Mouse (Mus musculus) layer of hippocampus, adult 9-11 months (tissue): ENCODE measurements around the gene Utrn.

ENCODE experiments used
- DNase-seq: peaks from one replicate; pipeline ENCODE4 v3.0.0; 2022

The Utrn gene

DNA sequence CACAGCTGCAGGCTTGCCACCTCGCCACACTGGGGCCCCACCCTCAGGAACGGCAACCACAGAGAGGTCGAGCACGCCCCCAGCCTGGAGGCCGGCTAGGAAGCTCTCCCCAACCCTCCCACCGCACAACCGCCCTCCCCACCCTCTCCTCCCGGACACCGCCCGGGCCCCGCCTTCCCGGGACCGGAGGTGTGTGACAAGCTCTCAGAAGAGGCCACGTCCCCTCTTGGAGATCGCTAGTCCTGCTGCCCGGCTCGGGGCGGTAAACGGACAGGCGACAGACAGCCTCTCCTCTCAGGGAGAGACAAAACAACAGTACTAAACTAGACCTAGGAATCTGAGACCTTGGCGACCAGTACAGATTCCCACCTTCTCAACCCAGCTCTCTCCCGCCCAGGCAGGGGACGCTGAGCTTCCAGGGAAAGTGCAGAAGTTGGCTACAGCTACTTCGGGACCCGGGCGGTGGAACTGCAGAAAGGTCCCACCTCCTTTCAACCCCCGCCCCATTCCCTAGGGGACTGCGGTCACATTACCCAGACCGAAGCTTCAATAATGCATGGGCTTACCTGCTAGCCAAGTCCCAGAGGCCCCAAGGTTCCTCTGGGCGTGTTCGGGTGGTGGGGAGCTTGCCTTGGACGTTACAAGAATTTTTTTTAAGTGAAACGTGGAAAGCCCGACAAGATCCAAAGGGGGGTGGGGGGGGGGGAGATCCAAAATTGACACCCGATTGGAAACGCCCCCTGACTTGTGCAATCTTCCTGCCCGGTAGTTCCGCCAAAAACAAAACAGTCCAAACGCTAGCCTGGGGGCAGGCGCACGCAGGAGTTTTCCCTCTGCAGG, 756 bp downstream of the Utrn start:
- no peak for DNase-seq

DNA sequence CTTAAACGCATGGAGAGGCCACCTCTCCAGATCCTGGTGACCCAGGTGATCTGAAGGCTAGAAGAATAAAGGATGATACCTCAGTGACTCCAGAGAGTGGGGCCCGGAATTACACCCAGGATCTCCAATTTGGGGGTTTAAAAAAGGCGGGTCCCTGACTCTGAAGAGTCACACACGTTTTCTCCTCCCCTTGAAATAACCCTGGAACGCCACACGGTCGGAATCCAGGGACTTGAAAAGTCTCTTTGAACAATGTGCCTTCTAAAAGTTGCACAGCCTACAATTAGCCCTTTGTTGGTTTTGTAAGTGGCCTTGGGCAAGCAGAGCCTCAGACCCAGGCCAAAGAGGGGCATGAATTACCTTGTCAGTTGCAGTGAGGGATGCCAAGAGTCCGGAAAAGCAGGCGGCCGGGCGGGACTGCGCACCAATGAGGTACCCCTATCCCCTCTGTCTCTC, 1.4 kb downstream of the Utrn start:
- DNase-seq: no peak

DNA sequence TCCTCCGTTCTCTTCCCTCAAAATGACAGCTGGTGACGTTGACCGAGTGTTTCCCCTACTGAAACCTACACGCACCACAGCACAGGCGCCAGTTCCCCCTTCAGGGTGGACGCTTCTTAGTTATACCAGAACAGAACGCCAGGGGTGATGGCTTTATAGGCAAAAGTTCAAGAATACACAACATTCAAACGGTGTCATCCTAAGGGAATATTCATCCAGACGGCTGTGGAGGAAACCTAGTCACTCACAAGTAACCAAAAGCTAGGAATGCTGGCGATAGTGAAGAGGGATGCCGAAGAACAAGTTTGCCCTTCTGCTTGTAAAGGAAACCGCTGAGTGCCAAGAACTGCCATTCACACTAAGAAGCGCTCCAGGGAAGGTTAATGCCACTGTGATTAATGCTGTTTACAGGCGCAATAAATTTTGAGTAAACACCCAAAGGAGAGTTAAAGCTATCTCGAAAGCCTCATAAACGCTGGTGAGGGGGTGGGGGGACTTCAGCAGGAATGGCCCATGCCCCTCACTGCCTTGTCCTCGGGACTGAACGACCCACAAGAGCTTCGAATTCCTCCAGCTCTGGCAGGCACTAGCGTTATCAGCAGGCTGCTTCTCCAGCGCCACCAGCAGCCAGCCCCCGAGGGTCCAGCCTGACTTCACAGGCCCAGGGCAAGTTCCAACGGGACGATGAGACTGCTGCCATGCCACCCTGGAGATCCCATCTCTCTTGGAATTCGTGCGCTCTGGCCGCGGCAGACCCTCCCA, 2.0 kb downstream of the Utrn start:
- DNase-seq: no peak

DNA sequence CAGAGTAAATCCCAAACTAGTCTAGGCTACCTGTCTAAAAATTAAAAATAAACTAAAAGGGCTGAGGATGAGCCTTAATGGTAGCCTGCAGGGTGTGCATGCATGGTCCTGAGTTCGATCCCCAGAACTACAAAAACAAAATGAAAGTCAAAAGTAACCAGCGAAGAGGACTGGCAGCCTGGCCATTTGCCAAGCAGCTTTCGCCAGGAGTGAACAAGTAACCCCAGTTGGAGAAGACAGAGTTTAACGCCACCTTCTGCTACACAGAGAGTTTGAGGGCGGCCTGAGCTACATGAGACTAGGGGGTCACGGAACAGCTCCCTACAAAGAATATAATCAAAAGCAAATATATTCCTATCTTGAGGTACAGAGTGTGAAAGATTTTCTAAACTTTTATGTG, 4.0 kb downstream of the Utrn start:
- DNase-seq: no peak

DNA sequence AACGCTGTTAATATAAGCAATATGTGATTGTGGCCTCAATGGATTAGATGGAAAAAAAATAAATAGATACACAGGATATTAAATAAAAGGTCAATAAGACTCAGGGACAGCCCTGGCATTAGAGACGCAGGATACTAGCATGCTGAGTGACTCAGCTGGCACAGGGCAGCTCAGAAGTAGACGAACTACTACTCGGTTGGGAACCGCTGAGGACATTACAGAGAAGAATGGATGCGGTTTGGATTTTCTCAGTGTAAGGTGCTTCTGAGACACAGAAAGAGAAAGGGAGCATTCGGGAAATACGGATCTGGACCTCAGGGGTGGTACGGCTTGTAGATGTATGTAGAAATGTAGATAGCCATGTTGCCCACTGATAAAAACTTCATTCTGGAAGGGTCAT, 5.6 kb downstream of the Utrn start:
- no peak for DNase-seq

DNA sequence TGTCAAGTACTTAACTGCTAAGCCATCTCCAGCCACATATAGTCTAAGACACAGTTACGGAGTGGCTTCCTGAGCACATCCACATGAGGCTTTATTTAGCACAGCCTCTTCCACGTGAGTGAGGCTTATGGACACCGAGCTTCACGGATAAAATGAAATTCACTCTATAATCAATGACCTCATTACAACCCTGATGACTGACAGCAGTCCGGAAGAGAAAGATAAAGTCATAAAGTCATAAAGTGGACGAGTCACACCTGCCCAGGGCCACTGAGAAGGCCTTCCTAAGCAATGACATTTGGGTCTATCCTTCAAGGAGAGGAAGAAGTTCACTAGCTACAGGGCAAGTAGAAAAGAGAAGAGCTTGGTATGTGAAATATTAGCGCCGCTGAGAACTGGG, 7.1 kb downstream of the Utrn start:
- no peak for DNase-seq

DNA sequence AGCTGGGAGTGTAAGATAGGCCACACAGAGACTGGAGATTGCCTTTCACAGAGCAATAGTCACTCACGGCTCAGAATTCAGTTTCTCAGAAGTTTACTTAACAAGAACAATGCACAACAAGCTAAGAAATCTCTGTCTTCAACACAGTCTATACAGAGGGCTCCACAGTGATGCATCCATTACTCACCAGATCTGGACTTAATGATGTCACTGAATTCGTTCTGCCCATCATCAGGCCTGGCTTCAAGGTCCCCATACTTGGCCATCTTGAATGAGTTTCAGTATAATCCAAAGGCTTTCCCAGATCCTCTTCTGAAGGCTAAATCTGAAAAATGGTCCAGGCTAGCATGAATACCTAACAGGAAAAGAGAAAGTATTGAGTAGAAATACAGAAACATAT, 7.8 kb downstream of the Utrn start:
- DNase-seq: no peak

DNA sequence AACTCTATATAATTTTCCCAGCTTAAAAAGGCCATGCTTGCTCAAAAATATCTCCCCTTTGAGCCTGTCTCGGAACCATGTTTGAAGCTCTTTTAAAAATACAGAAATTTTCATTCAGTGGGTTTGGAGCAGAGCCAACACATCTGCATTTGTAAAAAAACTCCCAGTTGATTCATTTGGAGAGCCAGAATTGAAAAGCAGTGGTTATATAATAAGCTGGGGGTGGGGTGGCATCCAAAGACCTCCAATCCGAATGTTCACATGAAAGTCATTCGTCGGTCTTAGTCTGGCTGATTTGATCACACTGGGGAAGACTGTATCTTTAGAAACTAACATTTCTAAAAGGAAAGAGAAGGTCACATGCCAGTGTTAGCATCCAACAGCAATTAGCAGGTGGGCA, 8.4 kb downstream of the Utrn start:
- peak; percentile 14 for DNase-seq

DNA sequence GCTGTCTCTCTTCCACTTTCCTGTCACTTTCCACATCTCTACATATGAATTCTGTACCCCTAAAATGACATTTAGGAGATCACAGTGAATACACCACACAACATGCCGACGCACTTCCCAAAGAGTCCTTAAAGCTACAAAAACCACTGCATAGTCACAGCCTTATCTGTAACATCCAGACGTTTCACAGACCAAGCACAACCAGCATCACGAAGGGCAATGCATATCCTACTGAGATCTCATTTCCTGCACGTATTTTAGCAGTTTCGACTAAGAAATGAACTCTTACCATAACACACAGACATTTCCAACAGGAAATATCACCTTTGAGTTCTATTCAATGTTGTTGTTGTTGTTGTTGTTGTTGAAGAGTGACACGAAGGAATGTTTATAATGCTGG, 8.8 kb downstream of the Utrn start:
- no peak for DNase-seq

DNA sequence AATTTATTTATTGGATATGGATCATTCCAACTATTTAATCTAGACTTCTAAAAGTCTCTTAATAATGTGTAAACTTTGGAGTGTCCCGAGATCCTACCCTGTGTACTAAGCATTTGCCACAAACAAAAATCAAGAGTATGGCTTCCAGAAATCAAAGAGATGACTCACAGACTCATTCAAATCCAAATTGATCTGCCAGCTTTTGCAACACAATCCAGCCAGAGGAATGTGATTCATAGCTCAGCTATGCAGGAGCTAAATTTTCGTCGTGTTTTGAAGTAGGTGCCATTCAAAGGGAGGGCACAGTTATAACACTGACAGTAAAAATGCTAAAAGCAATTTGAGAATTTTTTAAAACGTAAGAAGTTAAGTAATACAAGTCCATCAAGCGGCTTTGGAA, 11.1 kb downstream of the Utrn start:
- DNase-seq: no peak

DNA sequence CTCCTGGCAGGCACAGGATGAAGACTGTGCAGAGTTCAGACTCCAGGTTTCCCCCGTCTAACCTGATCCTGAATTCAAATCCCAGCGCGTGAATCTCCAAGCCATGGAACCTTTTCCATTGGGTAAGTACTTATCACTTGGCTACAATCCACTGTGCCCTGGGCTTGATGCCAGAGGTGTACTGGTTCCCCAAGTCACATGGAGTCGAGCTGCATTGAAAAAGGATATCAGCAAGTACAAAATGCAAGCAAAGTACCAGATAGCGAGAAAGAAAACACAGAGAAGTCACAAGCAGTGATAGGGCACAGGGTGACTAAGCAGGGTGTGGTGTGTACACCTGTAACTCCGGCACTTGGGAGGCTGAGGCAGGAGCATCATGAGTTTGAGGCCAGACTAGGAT, 14.9 kb downstream of the Utrn start:
- DNase-seq: no peak

DNA sequence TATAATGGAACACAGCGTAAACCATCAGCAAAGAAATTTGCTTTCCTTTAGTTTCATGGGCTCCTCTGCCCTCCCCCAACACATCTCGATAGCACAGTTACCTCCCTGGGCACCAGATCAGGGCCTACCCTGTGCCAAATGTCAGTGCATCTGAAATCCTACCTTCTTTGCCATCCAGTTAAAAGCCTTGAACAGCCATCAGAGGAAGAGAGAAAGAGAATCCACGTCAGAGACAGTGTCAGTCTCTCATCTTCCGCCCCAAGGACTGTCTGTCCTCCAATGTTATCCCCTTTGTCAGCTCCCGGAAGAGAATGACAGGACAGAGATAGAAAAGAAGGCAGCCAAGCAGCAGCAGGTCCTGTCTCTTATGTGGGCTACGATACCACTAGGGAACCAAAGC, 15.4 kb downstream of the Utrn start:
- DNase-seq: no peak

DNA sequence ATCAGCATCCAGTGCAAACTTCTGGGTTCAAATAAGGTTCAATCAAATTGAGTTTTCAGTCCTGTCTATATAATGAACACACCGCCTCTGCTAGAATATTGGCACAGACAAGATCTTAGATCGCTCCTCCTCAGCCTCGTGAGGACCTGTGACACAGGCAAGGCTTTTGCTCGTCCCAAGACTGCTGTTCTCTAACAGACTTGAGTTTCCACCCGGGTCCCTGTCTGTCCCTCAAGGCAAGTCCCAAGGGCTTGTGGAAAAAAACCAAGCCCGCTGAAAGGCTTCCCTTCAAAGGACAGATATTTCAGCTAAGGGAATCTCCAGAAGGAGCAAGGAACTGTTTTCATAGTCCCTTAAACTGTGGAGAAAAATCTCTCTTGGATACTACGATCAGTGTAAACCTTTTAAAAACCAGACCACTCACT, 16.0 kb downstream of the Utrn start:
- DNase-seq: no peak

DNA sequence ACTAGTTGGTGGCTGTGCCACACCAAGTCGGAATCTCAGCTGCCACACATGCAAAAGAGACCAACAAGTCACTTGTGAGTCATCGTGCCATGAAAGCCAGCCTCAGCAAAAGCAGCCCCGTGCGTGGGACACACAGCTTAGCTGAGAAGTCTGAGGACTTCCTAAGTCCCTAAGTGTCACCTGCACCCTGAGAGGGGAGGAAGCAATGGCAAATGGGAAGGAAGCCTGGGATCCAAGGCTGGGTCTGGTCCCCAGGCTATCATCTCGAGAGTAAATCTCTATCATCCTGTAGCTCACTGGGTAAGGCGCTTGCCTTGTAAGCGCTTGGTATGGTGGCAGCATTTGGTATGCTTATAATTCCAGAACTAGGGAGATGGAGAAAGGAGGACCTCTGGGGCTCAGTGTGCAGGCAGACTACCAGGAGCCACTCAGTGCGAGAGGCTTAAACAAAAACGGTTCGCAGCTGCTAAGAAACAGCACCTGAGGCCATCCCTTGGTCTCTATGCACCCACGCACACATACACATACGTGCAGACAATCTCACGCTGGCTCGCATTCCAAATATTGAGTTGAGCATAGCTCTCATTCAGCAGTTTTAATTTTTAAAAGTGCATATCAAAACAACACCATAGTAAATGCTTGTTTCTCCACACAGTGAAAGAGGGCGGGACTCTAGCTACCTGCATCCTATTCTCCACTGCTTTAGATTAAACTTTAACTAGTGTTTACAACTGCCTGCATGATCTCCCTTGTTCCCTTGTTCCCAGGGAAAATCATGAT, 16.6 kb downstream of the Utrn start:
- no peak for DNase-seq

DNA sequence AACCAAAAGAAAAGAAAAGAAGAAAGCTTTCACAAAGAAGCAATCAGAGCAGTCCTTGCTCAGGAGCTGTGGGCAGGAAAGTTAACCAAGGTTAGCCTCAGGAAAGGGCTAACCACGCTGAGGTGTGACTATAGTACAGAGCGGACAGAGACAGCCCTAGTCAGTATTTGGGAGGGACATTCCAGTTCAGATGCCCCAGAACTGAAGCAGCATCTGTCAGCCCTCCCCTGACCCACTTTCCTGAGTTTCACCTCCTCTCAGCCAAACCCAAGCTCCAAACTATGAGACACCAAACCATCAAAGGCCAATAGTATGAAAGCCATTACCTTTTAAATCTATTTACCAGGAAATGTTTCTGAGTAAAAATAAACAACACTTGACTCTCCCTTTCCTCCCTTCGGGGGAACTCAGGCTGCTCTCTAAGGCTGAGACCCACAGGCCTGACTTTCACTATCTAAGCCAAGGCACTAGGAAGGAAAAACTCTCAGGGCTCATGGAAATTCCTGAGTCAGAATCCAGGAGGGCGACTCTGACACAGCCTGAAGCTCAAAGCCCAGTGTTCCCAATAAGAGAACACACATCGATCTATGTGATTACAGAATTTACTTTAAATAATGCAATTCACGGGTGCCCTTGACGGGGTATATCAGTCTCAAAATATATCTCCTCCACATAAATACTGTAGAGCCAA, 18.2 kb downstream of the Utrn start:
- DNase-seq: no peak

DNA sequence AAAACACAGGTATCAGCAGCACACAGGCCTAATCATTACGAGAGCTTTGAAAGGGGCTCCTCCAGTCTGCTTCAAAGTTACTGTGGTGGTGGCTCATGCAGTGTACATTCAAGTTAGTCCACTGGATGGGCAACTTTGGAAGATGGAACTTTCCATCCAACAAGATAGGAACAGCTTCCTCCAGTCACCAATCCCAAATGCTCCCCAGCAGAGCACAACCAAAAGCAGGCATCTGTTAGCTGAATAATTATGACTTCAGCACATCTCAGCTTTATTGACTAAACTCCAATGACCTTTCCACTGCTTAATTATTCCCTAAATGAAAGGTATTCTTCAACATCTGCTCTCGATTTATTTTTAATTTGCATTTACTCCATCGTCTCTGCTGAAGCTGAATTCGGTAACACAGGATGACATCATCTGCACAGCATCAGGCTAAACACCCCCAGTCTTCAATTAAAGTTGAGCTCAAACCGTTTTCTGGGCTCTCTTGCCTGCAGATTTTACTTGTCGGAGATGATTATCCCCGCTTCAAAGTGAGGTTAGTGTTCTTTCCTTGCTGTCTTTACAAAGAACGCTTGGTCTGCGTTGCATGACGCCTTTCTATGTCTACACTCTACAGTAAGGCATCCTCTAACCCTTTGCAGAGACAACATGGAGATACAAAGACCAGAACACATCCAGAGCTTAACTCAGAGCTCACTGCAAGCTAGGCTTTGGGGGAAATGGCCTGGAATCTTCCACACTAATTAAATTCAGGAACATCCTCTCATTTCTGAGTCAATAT, 20.6 kb downstream of the Utrn start:
- DNase-seq: no peak

DNA sequence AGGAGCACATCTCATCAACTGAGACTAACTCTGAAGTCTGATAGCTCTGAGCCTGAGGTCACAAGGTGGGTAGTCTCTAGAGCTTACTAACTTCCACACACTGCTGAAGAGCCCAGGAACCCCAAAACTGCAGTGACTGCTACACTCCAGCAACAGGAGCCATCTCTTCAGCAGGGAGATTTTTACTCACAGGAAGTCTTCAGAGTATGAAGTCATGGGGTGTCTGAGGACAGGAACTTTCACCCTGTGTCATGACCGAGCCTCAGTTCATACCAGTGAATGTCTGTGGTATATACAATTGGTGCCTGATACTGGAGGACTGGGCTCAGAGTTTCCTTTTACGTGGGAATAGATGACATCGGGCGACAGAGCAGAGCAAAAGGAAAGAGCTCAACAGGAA, 26.6 kb downstream of the Utrn start:
- DNase-seq: no peak

DNA sequence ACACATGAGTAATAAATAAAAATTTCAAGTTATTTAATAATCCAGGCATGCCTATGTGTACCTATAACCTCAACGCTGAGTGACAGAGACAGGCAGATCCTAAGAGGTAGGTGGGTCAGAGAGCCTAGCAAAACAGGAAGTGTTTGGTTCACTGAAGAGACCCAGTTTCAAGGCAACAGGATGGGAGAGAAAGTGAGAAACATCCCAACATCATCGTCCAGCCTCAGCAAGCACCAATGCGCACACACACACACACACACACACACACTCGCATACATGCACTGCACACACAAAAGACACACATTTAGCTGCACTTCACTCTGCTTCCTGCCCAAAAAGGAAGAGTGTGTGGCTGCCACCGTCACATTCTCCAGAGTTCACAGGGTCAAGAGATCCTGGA, 27.7 kb downstream of the Utrn start:
- DNase-seq: no peak

DNA sequence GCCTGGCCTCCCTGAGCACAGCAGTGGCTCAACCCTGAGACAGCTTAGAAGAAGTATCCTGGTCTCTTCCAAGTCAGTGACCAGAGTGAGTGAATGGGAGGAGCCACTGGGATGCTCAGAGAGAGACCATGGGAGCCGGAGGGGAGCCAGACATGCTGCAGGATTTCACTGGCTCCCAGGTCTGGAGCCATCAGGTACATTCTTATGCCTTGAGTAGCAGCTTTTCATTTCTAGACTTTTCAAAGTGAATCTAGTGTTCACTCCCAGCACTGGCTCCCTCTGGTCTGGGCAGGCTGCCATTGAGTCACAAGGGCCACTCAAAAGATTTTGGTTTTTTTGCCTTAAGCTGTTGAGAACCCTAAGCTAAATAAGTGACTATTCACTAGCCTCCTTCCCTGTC, 31.5 kb downstream of the Utrn start:
- peak; percentile 25 for DNase-seq

DNA sequence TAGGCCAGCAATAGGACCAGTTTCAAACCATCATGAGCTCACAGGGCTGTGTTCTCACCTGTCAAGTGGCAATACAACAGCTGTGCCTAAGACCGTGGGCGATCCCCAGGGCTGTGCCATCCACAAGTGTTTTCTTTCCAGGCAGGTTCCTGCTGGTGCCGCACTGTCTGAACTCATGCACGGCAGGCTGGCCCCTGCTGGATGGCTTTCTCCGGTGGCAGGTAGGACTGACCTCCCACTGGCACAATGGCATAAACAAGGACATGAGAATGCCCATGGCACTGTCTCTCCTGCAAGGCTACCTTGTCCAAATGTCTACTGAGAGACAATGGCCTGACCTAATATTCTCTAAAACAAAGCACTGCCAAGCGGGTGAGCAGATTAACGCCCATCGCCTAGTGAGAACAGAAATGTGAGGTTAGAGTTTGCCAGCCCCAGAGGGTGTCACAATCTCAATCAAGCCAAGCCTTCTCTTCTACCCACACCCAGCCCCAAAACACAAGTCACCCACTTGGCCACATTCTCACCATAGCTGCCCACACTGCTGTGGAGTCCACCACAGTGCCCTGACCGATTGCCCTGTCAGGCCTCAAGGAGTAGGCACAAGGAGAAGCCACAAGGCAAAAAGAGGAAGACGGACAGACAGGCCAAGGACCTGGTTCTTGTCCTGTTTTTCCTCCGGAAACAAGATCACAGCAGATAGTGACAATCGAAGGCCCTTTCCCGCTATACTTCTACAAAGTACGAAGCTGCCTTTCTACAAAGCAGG, 32.9 kb downstream of the Utrn start:
- DNase-seq: no peak

DNA sequence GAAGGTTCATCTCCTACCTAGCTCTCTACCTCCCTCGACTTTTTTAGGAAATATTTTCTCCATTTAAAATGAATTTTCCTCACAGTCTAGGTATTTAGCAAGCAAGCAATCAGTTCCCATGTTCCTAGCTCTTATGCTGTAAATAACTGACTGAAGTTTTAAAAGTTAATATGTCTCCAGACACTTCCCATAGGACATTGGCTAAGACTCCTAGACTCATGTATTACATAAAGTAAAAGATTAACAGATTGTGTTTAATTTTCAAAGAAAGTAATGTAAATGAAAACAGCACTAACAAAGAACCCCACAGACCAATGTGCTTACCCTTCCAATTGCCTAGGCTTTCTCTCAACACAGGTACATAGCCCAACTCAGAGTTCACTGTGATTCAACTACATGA, 35.0 kb downstream of the Utrn start:
- no peak for DNase-seq
